Mouse (Mus musculus): ENCODE data around the gene Lrrc20. TPM values are rescaled to one million over a fixed set of nuclear protein-coding genes. Genes with fewer than 3 reads are reported as not detected.

Gene Lrrc20
- total RNA-seq, 2 experiments from 2014 or later = 62.3 to 64.9 TPM

- DNase-seq = no peak
Observed at GRCm38 (mm10) chr10:61473640-61474039, 2.0 kb upstream of the Lrrc20 start.

- DNase-seq = no peak
Observed at GRCm38 (mm10) chr10:61474344-61474743, 1.3 kb upstream of the Lrrc20 start.

- DNase-seq = peak; percentile 64
Observed at GRCm38 (mm10) chr10:61476440-61477165, 1.0 kb downstream of the Lrrc20 start.

GRCm38 (mm10) chr10:61479461-61479860 is 3.9 kb downstream of the Lrrc20 start:
- DNase-seq = no peak

GRCm38 (mm10) chr10:61479927-61480326 is 4.3 kb downstream of the Lrrc20 start:
- no peak for DNase-seq

- DNase-seq = no peak
Observed at GRCm38 (mm10) chr10:61480488-61480887, 4.9 kb downstream of the Lrrc20 start.

GRCm38 (mm10) chr10:61482771-61483170 is 7.2 kb downstream of the Lrrc20 start:
- no peak for DNase-seq

GRCm38 (mm10) chr10:61484801-61485200 is 9.2 kb downstream of the Lrrc20 start:
- DNase-seq = no peak

GRCm38 (mm10) chr10:61486551-61487339 is 11.1 kb downstream of the Lrrc20 start:
- DNase-seq = no peak

GRCm38 (mm10) chr10:61488522-61489110 is 13.0 kb downstream of the Lrrc20 start:
- no peak for DNase-seq

GRCm38 (mm10) chr10:61491573-61491972 is 16.0 kb downstream of the Lrrc20 start:
- DNase-seq = no peak

GRCm38 (mm10) chr10:61492040-61492439 is 16.4 kb downstream of the Lrrc20 start:
- DNase-seq = peak; percentile 83

- no peak for DNase-seq
Observed at GRCm38 (mm10) chr10:61495461-61495860, 19.9 kb downstream of the Lrrc20 start.

GRCm38 (mm10) chr10:61496231-61496630 is 20.6 kb downstream of the Lrrc20 start:
- DNase-seq = peak; percentile 35

GRCm38 (mm10) chr10:61499505-61500466 is 24.2 kb downstream of the Lrrc20 start:
- DNase-seq = no peak

GRCm38 (mm10) chr10:61500756-61501155 is 25.2 kb downstream of the Lrrc20 start:
- no peak for DNase-seq

GRCm38 (mm10) chr10:61504073-61504472 is 28.5 kb downstream of the Lrrc20 start:
- DNase-seq = no peak

GRCm38 (mm10) chr10:61506381-61507200 is 31.0 kb downstream of the Lrrc20 start:
- no peak for DNase-seq

- no peak for DNase-seq
Observed at GRCm38 (mm10) chr10:61509873-61510272, 34.3 kb downstream of the Lrrc20 start.

GRCm38 (mm10) chr10:61510809-61511208 is 35.2 kb downstream of the Lrrc20 start:
- no peak for DNase-seq
